Mouse (Mus musculus) CD4-positive helper T cell, adult 2 months (primary cell): ENCODE data around the gene Lrrc7.

Experiments
- DNase-seq: peaks from one replicate; pipeline ENCODE4 v3.0.0-alpha.2; 2012; ENCODE audit warnings: low read depth, missing footprints, low spot score

Lrrc7 gene

DNA sequence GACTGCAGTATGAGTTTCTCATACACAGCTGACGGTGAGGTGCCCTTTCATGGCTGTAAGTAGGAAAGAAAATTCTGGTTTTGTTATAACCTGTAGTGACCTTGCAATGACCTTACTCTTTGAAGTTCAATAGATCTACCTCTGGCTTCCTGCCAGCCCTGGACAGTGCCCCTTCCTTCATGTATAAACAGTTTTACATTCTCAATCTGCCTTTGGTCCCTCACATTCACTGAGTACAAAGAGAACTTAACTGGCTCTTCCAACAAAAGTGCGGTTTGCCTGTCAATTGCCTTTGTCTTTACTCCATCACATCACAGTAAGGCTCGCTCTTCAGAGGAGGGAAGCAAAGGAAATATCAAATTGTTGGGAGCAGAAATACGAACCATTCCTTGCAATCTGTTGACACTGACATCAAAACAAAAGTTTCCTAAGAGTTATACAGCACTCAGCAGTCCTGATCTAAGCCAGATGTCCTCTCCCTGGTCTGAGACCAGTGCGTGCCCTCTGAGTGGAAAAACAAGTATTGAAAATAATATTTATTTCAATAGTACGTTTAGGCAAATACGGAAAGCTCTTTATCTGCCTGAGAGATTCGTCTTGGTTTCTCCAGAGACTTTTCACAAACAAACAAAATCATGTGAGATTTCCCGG is 493.3 kb downstream of the Lrrc7 start:
- DNase-seq = no peak

DNA sequence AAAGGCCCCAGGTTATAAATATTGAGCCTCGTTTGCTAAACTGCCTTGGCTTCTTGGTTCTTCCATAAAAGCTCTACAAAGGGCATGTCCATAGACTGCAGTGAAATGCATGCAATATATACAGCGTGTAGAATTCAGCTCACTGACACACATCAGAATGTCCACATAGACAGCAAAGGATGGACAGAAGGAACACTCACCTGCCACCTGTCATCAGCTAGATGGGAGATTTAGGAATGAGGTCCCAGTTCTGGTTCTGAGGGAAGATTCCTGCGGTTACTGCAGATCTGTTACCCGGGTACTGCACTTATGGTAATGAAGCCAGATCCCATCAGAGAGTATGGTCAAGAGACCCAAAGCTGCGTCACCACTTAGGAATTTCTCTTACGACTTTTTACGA is 494.1 kb downstream of the Lrrc7 start:
- no peak for DNase-seq

DNA sequence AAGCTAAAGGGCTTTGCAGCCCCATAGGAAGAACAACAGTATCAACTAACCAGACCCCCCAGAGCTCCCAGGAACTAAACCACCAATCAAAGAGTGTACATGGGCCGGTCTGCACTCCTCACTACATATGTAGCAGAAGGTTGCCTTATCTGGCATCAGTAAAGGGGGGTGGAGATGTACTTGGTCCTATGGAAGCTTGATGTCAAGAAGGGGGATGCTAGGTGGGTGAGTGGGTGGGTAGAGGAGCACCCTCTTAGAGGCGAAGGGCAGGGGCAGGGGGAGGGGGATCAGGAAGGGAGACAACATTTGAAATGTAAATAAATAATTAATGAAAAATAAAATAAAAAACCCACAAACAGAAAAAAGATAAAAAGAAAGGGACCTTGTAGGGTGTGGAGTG is 496.8 kb downstream of the Lrrc7 start:
- no peak for DNase-seq

DNA sequence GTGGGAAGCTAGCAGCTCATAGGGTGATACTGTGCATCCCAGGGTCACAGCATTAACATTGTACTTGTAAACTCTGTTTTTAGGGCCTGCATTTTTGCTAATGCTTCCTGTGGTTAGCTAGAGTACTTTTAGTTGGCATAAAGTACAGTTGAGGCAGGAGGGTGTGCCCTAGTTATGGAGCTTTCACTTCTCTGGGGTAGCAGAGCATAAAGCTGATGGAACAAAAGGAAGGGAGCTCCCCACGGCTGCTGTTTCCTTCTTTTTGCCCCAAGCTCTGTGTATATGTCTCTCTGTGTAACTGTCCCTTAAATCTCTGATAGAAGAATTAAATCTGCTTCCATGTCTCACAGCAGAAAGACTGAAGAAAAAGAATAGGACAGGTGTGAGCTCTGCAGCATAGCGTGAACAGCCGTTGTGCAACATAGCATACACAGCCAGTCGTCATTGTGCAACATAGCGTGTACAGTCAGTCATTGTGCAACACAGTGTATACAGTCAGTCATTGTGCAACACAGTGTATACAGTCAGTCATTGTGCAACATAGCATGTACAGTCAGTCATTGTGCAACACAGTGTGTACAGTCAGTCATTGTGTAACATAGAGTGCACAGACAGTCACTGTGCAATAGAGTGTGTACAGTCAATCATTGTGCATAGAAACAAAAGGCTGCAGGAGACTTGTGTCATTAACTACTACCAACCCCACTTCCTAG is 500.1 kb downstream of the Lrrc7 start:
- no peak for DNase-seq

DNA sequence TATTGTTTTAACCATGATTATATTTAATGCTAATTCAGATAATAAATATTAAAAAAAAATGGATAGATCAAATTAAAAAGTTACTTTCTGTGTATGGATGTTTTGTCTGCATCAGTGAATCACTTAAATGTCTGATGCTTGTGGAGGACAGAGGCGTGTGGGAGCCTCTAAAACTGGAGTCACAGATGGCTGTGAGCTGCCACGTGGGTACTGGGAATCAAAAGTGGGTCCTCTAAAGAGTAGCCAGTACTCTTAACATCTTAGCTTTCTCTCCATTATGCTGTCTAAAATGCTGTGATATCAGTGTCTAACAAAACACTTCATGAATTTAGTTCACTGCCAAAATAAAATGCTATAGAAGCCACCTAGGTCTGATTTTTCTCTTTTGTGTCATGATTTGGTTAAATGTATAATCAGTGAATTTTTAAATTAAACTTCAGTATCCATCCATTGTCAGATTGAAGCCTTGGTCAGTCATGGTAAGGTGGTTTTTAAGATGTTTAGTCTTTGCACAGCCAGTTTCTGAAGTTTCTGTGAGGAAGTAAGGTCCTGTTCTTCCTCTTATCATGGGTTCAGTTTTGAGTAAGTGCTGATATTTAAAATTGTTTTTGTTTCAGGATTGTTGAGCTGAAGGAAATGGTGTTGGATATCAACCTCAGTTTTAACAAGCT is 501.3 kb downstream of the Lrrc7 start:
- no peak for DNase-seq

DNA sequence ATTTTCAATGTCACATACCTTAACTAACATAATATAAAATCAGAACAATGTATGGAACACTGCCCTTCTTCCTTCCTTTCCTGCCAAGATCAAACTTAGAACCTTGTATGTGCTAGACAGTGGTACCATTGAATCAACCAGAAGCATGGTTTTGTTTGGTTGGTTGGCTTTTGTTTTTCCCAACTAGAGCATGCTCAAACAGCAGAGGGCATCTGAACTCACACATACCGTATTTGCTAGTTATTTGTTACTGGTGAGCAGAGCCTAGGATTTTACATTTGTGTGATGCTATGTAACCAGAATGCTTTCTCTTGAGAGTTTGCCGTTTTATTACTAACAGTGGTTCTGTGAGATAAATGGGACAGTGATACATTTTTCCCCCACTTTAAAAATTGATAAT is 512.5 kb downstream of the Lrrc7 start:
- no peak for DNase-seq

DNA sequence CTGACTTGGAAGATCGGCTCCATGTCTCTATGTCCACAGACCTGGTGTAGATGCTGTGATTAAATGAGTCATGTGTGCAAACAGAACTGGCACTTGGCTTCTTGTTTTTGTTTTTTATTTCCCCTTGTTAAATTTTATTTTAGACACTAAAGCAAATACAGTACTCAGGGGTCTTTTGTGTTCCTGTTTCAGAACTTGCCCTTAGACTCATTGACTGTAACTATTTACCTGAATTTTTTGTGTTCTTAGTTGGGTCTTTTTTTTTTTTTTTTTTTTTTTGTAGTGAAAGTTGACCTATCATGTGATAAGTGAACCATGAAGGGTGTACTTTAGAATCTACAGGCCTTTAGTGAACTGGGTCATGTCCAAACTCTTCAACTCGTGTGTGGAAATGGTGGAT is 521.3 kb downstream of the Lrrc7 start:
- DNase-seq = no peak

- DNase-seq = no peak
Measured at GRCm38 (mm10) chr3:158038106-158038505, 523.9 kb downstream of the Lrrc7 start.

- DNase-seq = peak; percentile 96
Measured at GRCm38 (mm10) chr3:158036329-158036988, 525.6 kb downstream of the Lrrc7 start, which contains the start of the genes Srsf11 and Lrrc40. Gene Srsf11 (minus strand): TSS chr3:158036639. Gene Lrrc40 (plus strand): TSS chr3:158036662.

DNA sequence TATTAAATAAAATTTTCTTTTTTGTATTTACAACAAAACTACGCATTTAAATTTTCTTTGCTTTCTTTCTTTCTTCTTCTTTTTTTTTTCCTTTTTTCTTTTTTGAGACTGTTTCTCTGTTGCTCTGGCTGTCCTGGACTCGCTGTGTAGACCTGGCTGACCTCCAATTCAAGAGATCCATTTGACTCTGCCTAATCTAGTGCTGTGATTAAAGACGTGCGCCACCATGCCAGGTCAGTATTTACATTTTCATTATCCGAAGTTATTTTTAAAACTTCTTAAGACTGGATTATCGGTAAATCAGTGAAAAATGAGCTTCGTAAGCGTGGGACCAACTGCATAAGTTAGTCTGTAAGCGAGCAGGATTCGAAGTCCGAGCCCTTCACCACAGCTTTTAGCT is 526.2 kb downstream of the Lrrc7 start:
- no peak for DNase-seq
